Mouse (Mus musculus) A20 (cell line): Measurements from ENCODE around the gene Ankrd2.
A peak's percentile ranks its signal among the peaks of the same experiment; 100 is the strongest.

Experiments
- DNase-seq: peaks from one replicate; pipeline ENCODE4 v3.0.0-alpha.2; 2011; ENCODE audit warnings: low read depth, low spot score

The Ankrd2 gene

DNA sequence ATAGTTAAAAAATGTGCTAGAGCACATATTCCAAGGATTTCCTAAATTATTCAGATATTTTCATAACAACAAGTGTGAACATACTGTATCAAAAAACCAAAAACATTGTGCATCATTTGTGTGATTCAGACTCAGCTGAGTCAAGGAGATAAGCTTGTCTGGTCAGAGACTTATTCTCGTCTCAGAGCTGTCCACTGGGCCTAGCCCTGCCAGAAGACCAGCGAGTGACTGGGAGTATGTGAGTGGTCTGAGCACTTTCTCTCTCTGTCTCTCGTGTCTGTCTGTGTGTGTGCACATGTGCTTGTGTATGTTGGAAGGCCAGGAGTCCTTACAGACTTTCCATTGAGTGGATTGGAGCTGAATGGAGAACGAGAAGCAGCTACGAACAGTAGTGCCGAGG, 20.8 kb upstream of the Ankrd2 start:
- no peak for DNase-seq

DNA sequence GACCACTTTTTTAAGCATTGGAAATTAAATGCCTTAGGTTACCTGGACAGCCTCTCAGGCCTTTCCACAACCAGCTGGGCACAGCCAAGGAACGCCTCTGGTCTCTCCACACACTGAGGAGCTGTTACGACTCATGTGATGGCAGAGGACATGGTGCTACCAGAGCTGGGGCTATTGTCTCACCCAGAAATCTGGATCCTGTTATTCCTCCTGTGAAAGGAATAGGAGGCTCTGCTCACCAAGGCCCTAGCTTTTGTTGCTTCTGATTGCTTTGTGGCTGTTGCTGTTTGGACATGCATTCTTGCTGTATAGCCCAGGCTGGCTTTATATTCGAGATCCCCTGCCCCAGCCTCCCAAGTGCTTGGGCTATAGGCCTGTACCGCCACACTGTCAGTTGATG, 19.5 kb upstream of the Ankrd2 start:
- no peak for DNase-seq

DNA sequence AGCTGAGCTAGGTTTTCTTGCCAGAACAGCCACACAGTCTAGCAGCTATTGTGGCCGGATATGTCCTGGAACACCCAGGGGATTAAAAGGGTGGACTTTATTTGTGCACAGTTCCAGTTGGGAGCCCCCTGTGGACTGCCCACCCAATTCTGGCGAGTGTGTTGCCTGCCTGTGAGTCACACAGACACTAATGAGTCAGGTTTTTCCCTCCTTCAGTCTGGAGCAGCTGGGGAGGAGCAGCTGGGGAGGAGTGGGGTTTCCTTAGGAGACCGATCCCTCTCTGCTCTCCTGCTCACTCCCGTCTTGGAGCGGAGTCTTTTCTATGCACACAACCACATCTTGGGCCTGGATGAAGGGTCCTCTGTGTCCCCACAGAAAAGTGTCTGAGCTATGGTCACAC, 19.0 kb upstream of the Ankrd2 start:
- DNase-seq: no peak

GRCm38 (mm10) chr19:42017399-42018247, 18.2 kb upstream of the Ankrd2 start:
- DNase-seq: no peak

- DNase-seq: no peak
Measured at GRCm38 (mm10) chr19:42019011-42019522, 16.7 kb upstream of the Ankrd2 start.

DNA sequence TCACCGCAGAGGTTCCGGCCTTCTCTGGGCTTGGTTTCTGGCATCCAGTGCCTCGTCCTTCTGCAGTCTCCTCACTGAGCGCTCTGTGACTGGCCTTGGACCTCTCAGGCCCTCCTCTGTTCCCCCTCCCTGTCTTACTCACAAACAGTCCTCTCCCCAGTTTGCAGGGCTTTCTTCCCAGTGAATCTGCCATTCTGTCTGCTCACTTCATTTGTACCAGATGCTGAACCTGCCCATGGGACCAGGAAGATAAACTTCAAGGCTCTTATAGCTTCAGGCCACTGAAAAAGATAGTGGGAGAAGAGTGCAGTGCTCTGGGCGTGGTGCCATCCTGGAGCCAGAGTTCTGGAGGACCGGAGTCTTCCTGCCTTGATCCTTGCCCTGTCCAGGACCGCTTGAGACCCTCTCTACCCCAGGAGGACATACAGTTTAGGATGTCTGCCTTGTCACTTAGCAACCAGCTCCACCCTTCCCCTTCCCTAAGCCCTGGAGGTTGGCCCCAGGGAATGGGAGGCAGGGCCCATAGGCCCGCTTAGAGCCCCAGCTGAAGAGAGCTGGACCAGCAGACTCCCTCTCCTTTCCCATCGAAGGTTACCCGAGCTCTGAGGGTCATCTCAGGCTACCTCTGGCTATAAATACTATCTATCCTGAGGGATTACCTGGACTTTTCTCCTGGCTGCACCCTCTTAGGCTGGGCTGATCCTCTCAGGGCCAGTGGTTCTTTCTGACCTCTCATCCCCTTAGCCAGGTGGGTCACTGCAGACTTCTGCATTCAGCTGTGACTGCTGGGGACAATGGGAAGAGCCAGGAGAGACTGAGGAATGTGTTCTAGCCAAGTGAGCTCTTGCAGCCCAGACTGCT, 13.9 kb upstream of the Ankrd2 start:
- no peak for DNase-seq

DNA sequence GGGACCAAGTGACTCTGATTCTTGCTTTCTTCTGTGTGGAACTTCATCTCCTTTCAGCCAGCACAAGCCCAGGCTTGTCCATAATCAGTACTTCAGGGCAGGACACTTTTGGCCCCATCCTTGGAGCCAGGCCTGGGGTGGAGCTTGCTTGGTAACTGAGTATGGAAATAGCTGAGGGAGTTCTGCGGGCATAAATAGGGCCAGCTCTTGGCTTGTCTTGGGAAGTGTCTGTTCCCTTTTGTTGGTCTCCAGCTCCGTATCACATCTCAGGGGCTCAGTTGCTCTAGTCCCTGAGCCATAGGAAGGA, 13.3 kb upstream of the Ankrd2 start:
- no peak for DNase-seq

GRCm38 (mm10) chr19:42026158-42026557, 9.6 kb upstream of the Ankrd2 start:
- peak; percentile 68 for DNase-seq

DNA sequence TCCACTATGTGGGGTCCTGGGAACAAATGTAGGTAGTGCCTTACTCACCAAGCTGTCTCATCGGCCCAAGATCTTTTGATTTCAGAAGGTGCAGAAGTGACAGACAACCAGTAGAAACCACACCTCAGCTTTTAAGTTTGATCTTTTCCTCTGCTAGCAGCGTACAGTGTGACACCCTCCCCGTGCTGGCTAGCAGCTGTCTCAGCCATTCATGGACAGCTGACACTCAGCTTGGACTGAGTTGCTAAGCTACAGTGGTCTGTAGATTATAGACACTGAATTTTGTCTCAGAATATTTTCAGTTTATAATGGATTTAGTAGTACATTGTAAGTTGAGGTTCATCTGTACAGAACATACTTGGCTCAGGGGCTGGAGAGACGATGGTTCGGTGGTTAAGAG, 4.7 kb upstream of the Ankrd2 start:
- DNase-seq: no peak

- no peak for DNase-seq
Measured at GRCm38 (mm10) chr19:42033611-42034010, 2.2 kb upstream of the Ankrd2 start.

- peak; percentile 69 for DNase-seq
Measured at GRCm38 (mm10) chr19:42034146-42034775, 1.5 kb upstream of the Ankrd2 start.

- no peak for DNase-seq
Measured at GRCm38 (mm10) chr19:42034881-42035455, 832 bp upstream of the Ankrd2 start.

DNA sequence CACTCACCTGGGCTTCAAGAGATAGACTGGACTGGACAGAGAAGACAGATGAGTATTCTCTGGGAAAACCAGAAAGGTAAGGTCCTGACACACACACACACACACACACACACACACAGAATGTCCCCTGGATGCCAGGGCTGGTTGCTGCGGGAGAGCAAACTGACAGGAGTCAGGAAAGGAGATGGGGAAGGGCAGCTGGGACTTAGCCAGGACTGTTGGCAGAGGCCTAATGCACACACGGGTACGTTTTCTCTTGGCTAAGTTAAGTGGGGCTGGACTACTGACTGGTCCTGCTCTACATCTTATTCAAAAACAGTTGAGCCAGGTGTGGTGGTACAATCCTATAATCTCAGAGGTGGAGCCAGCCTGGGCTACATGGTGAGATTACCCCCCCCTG, 557 bp downstream of the Ankrd2 start:
- no peak for DNase-seq

- DNase-seq: no peak
Measured at GRCm38 (mm10) chr19:42037167-42037702, 1.4 kb downstream of the Ankrd2 start.

DNA sequence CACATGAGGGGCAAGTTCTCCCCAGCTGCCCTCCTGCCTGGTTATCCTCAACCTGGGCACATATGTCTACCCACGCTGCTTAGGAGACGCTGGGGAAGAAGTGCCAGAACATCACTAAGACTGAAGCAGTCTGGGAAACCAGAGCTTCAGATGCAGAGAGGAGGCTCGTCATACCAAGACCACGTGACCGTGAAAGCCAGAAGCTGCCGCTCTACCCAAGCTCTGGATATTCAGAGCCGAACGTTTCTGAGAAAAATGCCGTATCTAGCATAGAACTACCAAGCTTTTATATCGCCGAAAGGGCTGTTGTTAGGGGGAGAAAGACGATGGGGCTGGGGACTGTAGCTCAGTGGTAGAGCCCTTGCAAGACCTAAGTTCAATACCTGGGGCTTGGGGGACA, 2.5 kb downstream of the Ankrd2 start:
- no peak for DNase-seq

- DNase-seq: no peak
Measured at GRCm38 (mm10) chr19:42043988-42044387, 8.2 kb downstream of the Ankrd2 start.

GRCm38 (mm10) chr19:42045269-42046102, 9.7 kb downstream of the Ankrd2 start, which contains the start of gene Hoga1:
Hoga1 (plus strand) TSS chr19:42045610.
- peak; percentile 71 for DNase-seq

GRCm38 (mm10) chr19:42050251-42050650, 14.5 kb downstream of the Ankrd2 start:
- DNase-seq: no peak

DNA sequence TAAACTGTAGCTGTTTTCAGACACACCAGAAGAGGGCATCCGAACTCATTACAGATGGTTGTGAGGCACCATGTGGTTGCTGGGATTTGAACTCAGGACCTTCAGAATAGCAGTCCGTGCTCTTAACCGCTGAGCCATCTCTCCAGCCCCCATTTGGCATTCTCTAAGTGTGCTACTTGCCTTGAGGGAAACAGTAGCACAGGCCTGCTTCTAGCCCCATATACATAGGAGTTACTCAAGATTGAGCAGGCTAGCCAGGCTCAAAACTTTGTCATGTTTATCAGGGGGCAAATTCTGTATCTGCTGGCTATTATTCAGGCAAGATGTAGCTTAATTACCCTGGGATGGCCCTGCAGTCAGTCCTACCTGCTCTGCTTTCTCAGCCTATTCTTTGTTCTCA, 15.6 kb downstream of the Ankrd2 start:
- no peak for DNase-seq

DNA sequence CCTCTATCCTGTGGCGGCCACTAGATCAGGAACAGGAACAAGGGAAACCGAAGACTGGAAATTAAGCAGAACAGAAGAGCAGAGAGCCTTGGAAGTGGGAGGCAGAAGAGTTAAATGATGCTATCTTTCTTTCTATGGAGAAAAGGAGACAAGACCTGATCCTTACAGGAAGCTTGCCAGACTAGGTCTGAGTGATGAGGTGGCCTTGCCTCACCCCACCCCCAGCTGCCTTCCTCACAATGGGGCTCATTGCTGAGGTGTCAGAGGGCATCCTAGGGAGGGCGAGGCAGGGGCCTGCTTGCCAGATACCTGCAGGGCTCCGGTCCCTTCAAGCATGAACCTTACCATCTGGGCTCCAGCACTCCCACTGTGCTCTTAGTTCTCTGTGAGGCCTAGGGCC, 16.1 kb downstream of the Ankrd2 start, which contains the start of gene 4933411K16Rik:
Gene 4933411K16Rik, plus strand, starts transcription at position 301 of the 400 bp plus-strand sequence.
- DNase-seq: no peak
